Mouse (Mus musculus) limb, embryonic 11.5 days (tissue): ENCODE measurements around the gene Qrich2. TPM values are rescaled to one million over a fixed set of nuclear protein-coding genes. Genes with fewer than 3 reads are reported as not detected.
"Not testable (repeated sequence)": the region's sequence is repeated elsewhere in the genome, so short reads cannot be mapped to it uniquely, and the experiment has no call there.

Experiments used
- ATAC-seq: fragments of 200-750 bp; cut with Nextera tagmentation; 2 replicates; pipeline ENCODE4 v1.8.0; 2017; ENCODE audit warnings: low read depth; ENCODE audit not compliant: insufficient number of reproducible peaks, low FRiP score, low TSS enrichment
- DNase-seq: peaks from one replicate; pipeline ENCODE4 v3.0.0-alpha.2; 2015; ENCODE audit warnings: low spot score
- H3K27ac ChIP-seq: fragments of 300-500 bp; sonication (generic); replicated peaks from 2 replicates; pipeline ENCODE4 v1.5.1; 2014; ENCODE audit warnings: low read depth, mild to moderate bottlenecking, low read length
- H3K27me3 ChIP-seq: fragments of 300-500 bp; sonication (generic); 2 replicates; pipeline ENCODE4 v1.6.1; 2014; ENCODE audit warnings: mild to moderate bottlenecking, low read length, mixed read lengths; ENCODE audit not compliant: control insufficient read depth, insufficient read depth
- H3K36me3 ChIP-seq: fragments of 300-500 bp; sonication (generic); 2 replicates; pipeline ENCODE4 v1.6.1; 2014; ENCODE audit warnings: mild to moderate bottlenecking, low read length, moderate library complexity, mixed read lengths; ENCODE audit not compliant: control insufficient read depth, insufficient read depth
- H3K4me1 ChIP-seq: fragments of 300-500 bp; sonication (generic); 2 replicates; pipeline ENCODE4 v1.6.1; 2014; ENCODE audit warnings: low read length, mixed read lengths; ENCODE audit not compliant: control insufficient read depth, insufficient read depth
- H3K4me2 ChIP-seq: fragments of 300-500 bp; sonication (generic); 2 replicates; pipeline ENCODE4 v1.6.1; 2014; ENCODE audit warnings: low read depth, mild to moderate bottlenecking, moderate library complexity; ENCODE audit not compliant: severe bottlenecking
- H3K4me3 ChIP-seq: fragments of 300-500 bp; sonication (generic); 2 replicates; pipeline ENCODE4 v1.5.1; 2014; ENCODE audit warnings: low read depth, low read length
- H3K9ac ChIP-seq: fragments of 300-500 bp; sonication (generic); 2 replicates; pipeline ENCODE4 v1.6.1; 2014; ENCODE audit warnings: mild to moderate bottlenecking, low read length
- H3K9me3 ChIP-seq: fragments of 300-500 bp; sonication (generic); 2 replicates; pipeline ENCODE4 v1.6.1; 2016; ENCODE audit warnings: low read length; ENCODE audit not compliant: control insufficient read depth
- WGBS: fragments of 180-500 bp; shearing (Covaris S2); extraction: QIAGEN DNeasy Blood & Tissue Kit; methylation state at CpG from one replicate; pipeline ENCODE4 v1.1.7; 2014; 5-methylcytosine and 5-hydroxymethylcytosine counted together
- polyA plus RNA-seq: library from polyadenylated mRNA; unstranded; fragments of >200 nt; fragmentation: Nextera tagmentation; extraction: Ambion mirVana; gene quantifications from 2 replicates; pipeline ENCODE4 v1.2.1, GENCODE M21; 2014

Qrich2 gene
- polyA plus RNA-seq, 1 experiment from 2014 or later: 0.37 TPM

DNA sequence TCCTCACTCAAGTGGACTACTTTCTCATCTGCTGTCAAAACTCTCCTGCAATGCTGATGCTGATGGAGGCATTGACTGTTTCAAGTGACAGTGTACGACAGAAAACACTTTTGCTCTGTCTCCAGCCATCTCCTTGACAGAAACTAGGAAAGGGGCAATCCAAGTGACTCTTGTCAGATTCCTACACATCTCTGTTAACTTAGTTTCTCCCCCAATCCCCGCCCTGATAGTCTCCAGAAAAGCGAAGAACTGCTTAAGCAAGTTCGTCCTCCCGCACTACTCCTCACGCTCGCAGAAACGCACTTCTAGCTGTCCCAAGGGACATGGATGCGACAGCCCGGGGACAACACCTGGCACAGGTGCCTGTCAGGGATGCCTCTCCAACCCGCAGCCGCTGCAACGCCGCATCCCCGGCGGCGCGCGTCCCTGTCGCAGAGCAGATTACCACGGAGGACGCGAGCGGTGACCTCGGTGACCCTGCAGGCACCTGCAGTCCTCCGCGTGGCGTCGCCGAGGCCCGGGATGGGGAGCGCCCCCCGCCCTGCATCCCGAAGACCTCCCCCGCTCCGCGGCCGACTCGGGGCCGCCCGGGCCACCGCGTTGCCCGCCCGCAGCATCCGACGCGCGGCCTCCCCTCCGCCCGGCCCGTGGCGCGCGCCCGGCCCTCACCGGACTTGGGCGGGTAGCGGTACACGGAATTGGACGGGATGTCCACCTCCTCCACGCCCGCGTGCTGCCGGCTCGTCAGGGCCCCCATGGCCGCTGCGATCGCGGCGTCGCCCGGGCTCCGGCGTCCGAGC lies 53.8 kb downstream of the Qrich2 start:
- Histone ChIP-seq H3K4me2 (peak overlapping the region; percentile 100), H3K27ac (peak overlapping the region; percentile 52), H3K9me3 (no peaks in the 10 kb centered on the region), H3K27me3 (no peaks in the 10 kb centered on the region), H3K9ac (peak overlapping the region; percentile 93), H3K4me1 (peaks cover 16% of the 10 kb centered on the region), H3K36me3 (no peaks in the 10 kb centered on the region), H3K4me3 (peak overlapping the region; percentile 69)
- DNase-seq (peak; percentile 49), ATAC-seq (no peak)
- WGBS: under 1% methylated on average over 48 of the region's 76 CpGs

- peaks cover 16% of the 10 kb centered on the region for H3K4me1 ChIP-seq
- no peaks in the 10 kb centered on the region for H3K27me3 ChIP-seq
- DNase-seq (no peak), ATAC-seq (no peak)
- peak overlapping the region; percentile 69; the same call in 1 of the 2 replicates for H3K4me3 ChIP-seq
- 22% methylated on average over 6 of the region's 6 CpGs for WGBS
- H3K27ac ChIP-seq: no peak overlapping the region
- peak overlapping the region; percentile 100 for H3K4me2 ChIP-seq
- no peaks in the 10 kb centered on the region for H3K9me3 ChIP-seq
- no peak overlapping the region; the same call in 1 of the 2 replicates for H3K9ac ChIP-seq
- no peaks in the 10 kb centered on the region for H3K36me3 ChIP-seq
Measured at GRCm38 (mm10) chr11:116411582-116411981, 54.5 kb downstream of the Qrich2 start.

- 89% methylated on average over 4 of the region's 4 CpGs for WGBS
- not testable (repeated sequence) for H3K27me3 ChIP-seq, H3K27ac ChIP-seq, H3K9me3 ChIP-seq, H3K4me3 ChIP-seq, H3K9ac ChIP-seq, ATAC-seq, H3K36me3 ChIP-seq, DNase-seq, H3K4me2 ChIP-seq
- H3K4me1 ChIP-seq: peaks cover 12% of the 10 kb centered on the region
Measured at GRCm38 (mm10) chr11:116410415-116410814, 55.6 kb downstream of the Qrich2 start.

DNA sequence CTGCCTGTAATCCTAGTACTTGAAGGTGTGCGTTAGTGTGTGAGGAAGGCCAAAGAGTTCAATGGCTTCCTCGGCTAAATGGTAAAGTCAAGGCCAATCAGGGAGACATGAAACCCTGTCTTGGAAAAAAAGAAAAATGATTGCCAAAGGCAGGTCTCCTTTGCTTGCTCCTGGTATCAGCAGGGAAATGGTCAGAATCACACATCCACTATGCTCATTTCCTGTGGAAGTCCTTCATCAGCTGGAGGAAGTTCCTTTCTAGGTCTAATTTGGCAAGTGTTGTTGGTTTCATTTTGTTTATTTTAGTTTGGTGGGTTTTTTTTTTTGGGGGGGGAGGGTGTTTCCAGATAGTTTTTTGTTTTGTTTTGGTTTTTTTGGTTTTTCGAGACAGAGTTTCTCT lies 57.0 kb downstream of the Qrich2 start:
- ATAC-seq: no peak
- no peak for DNase-seq
- H3K27me3 ChIP-seq: no peaks in the 10 kb centered on the region
- no peaks in the 10 kb centered on the region for H3K9me3 ChIP-seq
- no peak overlapping the region for H3K27ac ChIP-seq
- H3K9ac ChIP-seq: no peak overlapping the region
- no peak overlapping the region for H3K4me3 ChIP-seq
- H3K4me1 ChIP-seq: peaks cover 12% of the 10 kb centered on the region
- no peaks in the 10 kb centered on the region for H3K36me3 ChIP-seq
- H3K4me2 ChIP-seq: no peak overlapping the region
- 91% methylated on average over 3 of the region's 3 CpGs for WGBS

DNA sequence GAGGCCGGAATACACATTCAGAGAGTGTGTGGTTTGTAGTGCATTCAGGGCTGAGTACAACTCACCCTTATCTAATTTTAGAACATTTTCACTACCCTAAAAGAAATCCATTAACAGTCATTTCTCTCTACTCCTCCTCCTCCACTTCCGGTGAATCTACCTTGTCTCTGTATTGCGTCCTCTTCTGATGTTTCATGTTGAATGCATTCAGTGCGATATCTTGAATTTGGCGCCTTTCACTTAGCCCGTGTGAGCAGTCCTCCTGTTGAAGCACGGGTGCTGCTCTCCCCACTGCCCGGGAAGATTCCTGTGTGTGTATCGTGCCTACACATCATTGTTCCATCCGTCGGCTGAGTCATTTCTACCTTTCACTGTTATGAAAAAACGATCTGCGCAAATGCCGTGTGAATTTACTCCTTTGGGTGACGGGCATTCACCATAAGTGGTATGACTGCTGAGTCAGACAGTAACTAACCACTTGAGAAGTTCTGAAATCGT lies 59.8 kb downstream of the Qrich2 start:
- H3K4me1 ChIP-seq: no peaks in the 10 kb centered on the region
- 97% methylated on average over 16 of the region's 16 CpGs for WGBS
- H3K36me3 ChIP-seq: no peaks in the 10 kb centered on the region
- no peak overlapping the region for H3K9ac ChIP-seq
- no peak for DNase-seq
- no peak overlapping the region for H3K4me2 ChIP-seq
- no peak overlapping the region for H3K27ac ChIP-seq
- no peaks in the 10 kb centered on the region for H3K9me3 ChIP-seq
- H3K27me3 ChIP-seq: no peaks in the 10 kb centered on the region
- no peak overlapping the region for H3K4me3 ChIP-seq
- no peak for ATAC-seq

DNA sequence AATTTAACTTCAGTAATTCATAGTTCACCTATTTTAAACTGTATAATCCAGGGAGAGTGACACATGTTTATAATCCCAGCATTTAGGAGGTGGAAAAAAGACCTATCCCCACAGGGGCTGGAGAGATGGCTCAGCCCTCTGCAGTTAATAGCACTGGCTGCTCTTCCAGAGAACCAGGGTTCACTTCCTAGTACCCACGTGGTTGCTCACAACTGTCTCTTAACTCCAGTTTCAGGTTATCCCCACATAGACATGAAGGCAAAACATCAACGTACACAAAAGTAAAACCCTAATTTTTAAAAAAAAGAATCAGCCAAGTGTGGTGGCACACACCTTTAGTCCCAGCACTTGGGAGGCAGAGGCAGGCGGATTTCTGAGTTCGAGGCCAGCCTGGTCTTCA lies 60.4 kb downstream of the Qrich2 start:
- Histone ChIP-seq H3K4me3 (no peak overlapping the region), H3K36me3 (no peaks in the 10 kb centered on the region), H3K27ac (no peak overlapping the region), H3K27me3 (no peaks in the 10 kb centered on the region), H3K4me2 (no peak overlapping the region), H3K4me1 (no peaks in the 10 kb centered on the region), H3K9ac (no peak overlapping the region), H3K9me3 (no peaks in the 10 kb centered on the region)
- ATAC-seq (no peak), DNase-seq (no peak)
- WGBS: 90% methylated on average over 4 of the region's 4 CpGs

- H3K4me1 ChIP-seq: no peaks in the 10 kb centered on the region
- H3K9me3 ChIP-seq: no peaks in the 10 kb centered on the region
- no peak overlapping the region for H3K4me3 ChIP-seq
- 66% methylated on average over 4 of the region's 4 CpGs for WGBS
- ATAC-seq: no peak
- no peaks in the 10 kb centered on the region for H3K27me3 ChIP-seq
- DNase-seq: no peak
- H3K36me3 ChIP-seq: no peaks in the 10 kb centered on the region
- no peak overlapping the region for H3K9ac ChIP-seq
- H3K4me2 ChIP-seq: no peak overlapping the region
- no peak overlapping the region for H3K27ac ChIP-seq
Measured at GRCm38 (mm10) chr11:116400560-116400959, 65.5 kb downstream of the Qrich2 start.

GRCm38 (mm10) chr11:116398348-116398677 lies 67.7 kb downstream of the Qrich2 start:
- H3K9me3 ChIP-seq: no peaks in the 10 kb centered on the region
- H3K9ac ChIP-seq: no peak overlapping the region
- no peaks in the 10 kb centered on the region for H3K36me3 ChIP-seq
- H3K27ac ChIP-seq: no peak overlapping the region
- WGBS: 88% methylated on average over 11 of the region's 11 CpGs
- no peak overlapping the region for H3K4me2 ChIP-seq
- no peaks in the 10 kb centered on the region for H3K27me3 ChIP-seq
- DNase-seq: no peak
- H3K4me1 ChIP-seq: no peaks in the 10 kb centered on the region
- H3K4me3 ChIP-seq: no peak overlapping the region
- no peak for ATAC-seq
